Mouse (Mus musculus): ENCODE data around the gene Hmg20a.
A peak's percentile ranks its signal among the peaks of the same experiment; 100 is the strongest.
"Not testable (repeated sequence)": the region's sequence is repeated elsewhere in the genome, so short reads cannot be mapped to it uniquely, and the experiment has no call there.

Hmg20a gene

GRCm38 (mm10) chr9:56417948-56418737 lies at the start of gene Hmg20a, which contains the start of gene Peak1:
Hmg20a (plus strand) TSS chr9:56418609.
Peak1 (minus strand) TSS chr9:56418067.
- DNase-seq, result peak; percentile 100

GRCm38 (mm10) chr9:56368814-56369213 lies 49.6 kb upstream of the Hmg20a start:
- DNase-seq, result no peak

GRCm38 (mm10) chr9:56370710-56371109 lies 47.7 kb upstream of the Hmg20a start:
- DNase-seq, result no peak

GRCm38 (mm10) chr9:56374401-56374800 lies 44.0 kb upstream of the Hmg20a start:
- peak in 1 of 2 experiments; percentile 26 for DNase-seq

GRCm38 (mm10) chr9:56382786-56383185 lies 35.6 kb upstream of the Hmg20a start:
- no peak for DNase-seq

GRCm38 (mm10) chr9:56392857-56393256 lies 25.6 kb upstream of the Hmg20a start:
- no peak for DNase-seq

GRCm38 (mm10) chr9:56396306-56396705 lies 22.1 kb upstream of the Hmg20a start:
- DNase-seq, result no peak

- DNase-seq, result no peak
Measured at GRCm38 (mm10) chr9:56404619-56405018, 13.8 kb upstream of the Hmg20a start.

GRCm38 (mm10) chr9:56409928-56410327 lies 8.5 kb upstream of the Hmg20a start:
- no peak for DNase-seq

GRCm38 (mm10) chr9:56412716-56413115 lies 5.7 kb upstream of the Hmg20a start:
- no peak for DNase-seq

- DNase-seq, result no peak
Measured at GRCm38 (mm10) chr9:56414322-56414721, 4.1 kb upstream of the Hmg20a start.

GRCm38 (mm10) chr9:56415393-56415792 lies 3.0 kb upstream of the Hmg20a start:
- DNase-seq, result peak; percentile 50 to 66

- DNase-seq, result no peak
Measured at GRCm38 (mm10) chr9:56415935-56416607, 2.3 kb upstream of the Hmg20a start.

GRCm38 (mm10) chr9:56417415-56417947 lies 928 bp upstream of the Hmg20a start:
- peak; percentile 84 to 89 for DNase-seq

GRCm38 (mm10) chr9:56418738-56419239 lies 380 bp downstream of the Hmg20a start:
- peak; percentile 73 to 76 for DNase-seq

GRCm38 (mm10) chr9:56420236-56420635 lies 1.8 kb downstream of the Hmg20a start:
- no peak for DNase-seq

GRCm38 (mm10) chr9:56420892-56421601 lies 2.6 kb downstream of the Hmg20a start:
- no peak for DNase-seq

- DNase-seq, result no peak
Measured at GRCm38 (mm10) chr9:56421991-56422390, 3.6 kb downstream of the Hmg20a start.

- DNase-seq, result no peak
Measured at GRCm38 (mm10) chr9:56424861-56425260, 6.5 kb downstream of the Hmg20a start.

GRCm38 (mm10) chr9:56435821-56436526 lies 17.6 kb downstream of the Hmg20a start:
- DNase-seq, result peak; percentile 53 to 75

GRCm38 (mm10) chr9:56437300-56437892 lies 19.0 kb downstream of the Hmg20a start:
- DNase-seq, result not testable (repeated sequence)

GRCm38 (mm10) chr9:56439699-56440098 lies 21.3 kb downstream of the Hmg20a start:
- no peak for DNase-seq
